Mouse (Mus musculus) liver, adult 2 months (tissue): ENCODE results near the gene Ctps.

Source experiments
- CTCF ChIP-seq: fragments of 200-500 bp; IDR thresholded peaks from 2 replicates; pipeline ENCODE4 v1.5.1; 2011; ENCODE audit warnings: low read depth, low read length, control low read depth
- POLR2A ChIP-seq: fragments of 200-500 bp; IDR thresholded peaks from 2 replicates; pipeline ENCODE4 v1.6.1; 2011; ENCODE audit warnings: low read length, control low read depth; ENCODE audit not compliant: insufficient read depth; ENCODE audit errors: extremely low read depth

DNA sequence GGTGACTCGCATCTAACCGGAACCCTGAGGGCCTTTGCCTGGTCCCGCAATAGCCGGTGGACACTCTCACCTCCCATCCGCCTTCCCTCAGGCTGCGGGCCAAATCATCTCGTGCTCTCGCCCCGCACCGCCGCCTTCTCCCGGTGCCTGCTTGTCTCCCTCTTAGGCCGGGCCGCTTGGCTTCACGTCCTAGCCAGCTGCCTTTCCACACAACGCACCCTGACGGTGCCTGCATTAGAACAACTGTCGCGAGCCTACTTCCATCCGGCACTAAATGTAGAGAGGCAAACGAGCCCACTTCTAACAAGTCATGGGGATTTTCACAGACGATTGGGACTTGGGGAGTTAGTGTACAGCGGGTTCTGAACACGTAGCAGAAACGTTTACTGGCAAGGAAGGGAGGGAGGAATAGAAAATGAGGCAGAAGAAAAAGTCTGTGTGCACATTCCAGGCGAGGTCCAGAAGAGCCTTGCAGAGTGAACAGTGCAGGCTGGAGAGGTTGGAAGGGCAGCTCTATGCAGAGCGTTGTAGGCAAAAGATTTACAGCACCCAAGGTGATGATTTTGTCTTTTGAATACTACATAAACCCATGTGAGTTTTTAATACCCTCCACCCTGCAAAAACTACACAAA, 478 bp upstream of the Ctps start:
- TF ChIP-seq CTCF (no peak), POLR2A (no peak)
